Mouse (Mus musculus) duodenum, adult 2 months (tissue): ENCODE results near the gene Vmn1r46. TPM values are rescaled to one million over a fixed set of nuclear protein-coding genes. Genes with fewer than 3 reads are reported as not detected.

Experiments used
- polyA plus RNA-seq: library from polyadenylated mRNA; depleted of rRNA; stranded (reverse); fragments of >200 nt; gene quantifications from 2 replicates; pipeline ENCODE4 v1.2.3, GENCODE M21; 2012; ENCODE audit warnings: low replicate concordance; rRNA removed

Gene Vmn1r46
- polyA plus RNA-seq = not detected in 2 replicates

DNA sequence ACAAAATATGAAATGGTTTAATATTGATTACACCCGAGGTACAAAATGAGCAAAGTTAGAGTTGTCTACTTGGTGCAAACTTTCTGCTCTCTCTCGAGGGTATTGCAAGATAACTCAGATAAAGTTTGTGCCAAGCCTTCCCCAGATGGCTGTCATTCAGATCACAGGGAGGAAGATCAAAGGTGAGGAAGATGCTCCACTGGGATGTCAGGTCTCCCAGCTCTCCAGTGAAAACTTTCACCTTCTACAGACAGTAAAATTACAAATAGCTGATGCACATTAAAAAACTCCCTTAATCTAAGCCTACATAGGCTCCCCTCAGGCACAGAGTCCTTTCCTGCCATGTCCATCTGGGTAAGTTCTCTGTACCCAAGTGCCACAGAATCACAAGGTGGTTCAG, at the start of gene Vmn1r46:
Gene Vmn1r46, plus strand, starts transcription at position 301 of the 400 bp plus-strand sequence.

DNA sequence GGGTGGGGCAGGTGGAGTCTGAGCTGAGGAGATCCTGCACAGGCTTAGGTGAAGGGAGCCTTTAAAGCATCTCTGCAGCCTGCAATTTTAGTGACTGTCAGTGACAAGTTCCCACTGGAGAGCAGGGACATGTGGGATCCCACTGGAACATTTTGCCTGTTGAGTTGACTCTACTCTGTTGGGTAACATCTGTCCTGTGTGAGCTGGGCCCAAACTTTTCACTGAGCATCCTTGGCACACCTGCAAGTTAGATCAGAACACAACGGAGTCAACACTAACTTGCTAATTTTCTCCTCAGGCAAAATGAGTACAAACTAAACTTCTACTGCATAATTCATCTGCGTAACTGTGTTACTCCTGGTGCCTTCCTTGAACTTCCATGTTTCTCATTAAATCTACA, 28.6 kb upstream of the Vmn1r46 start, which contains the start of gene Vmn1r45:
Gene Vmn1r45, minus strand, starts transcription at position 101 of the 400 bp plus-strand sequence.

DNA sequence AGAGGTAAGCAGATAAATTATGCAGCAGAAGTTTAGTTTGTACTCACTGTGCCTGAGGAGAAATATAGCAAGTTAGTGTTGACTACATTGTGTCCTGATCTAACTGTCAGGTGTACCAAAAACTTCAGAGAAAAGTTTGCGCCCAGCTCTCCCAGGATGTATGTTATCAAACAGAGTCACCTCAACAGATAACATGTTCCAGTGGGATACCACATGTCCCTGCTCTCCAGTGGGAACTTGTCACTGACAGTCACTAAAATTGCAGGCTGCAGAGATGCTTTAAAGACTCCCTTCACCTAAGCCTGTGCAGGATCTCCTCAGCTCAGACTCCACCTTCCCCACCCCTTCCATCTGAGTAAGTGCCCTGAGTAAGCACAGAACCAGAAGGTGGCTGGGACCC, 46.7 kb downstream of the Vmn1r46 start, which contains the start of gene Vmn1r47:
Gene Vmn1r47, plus strand, starts transcription at position 301 of the 400 bp plus-strand sequence.

Other genes starting within 250 kb of the Vmn1r46 start
- not detected in 2 replicates for gene Vmn1r41, start 228.5 kb upstream of the Vmn1r46 start, polyA plus RNA-seq
- not detected in 2 replicates for gene Vmn1r42, start 92.9 kb upstream of the Vmn1r46 start, polyA plus RNA-seq
- gene Vmn1r43, start 92.9 kb upstream of the Vmn1r46 start, polyA plus RNA-seq = not detected in 2 replicates
- gene Vmn1r44, start 85.7 kb upstream of the Vmn1r46 start, polyA plus RNA-seq = not detected in 2 replicates
- not detected in 2 replicates for gene Vmn1r45, start 28.7 kb upstream of the Vmn1r46 start, polyA plus RNA-seq
- not detected in 2 replicates for gene Vmn1r47, start 46.8 kb downstream of the Vmn1r46 start, polyA plus RNA-seq
- not detected in 2 replicates for gene Vmn1r48, start 67.5 kb downstream of the Vmn1r46 start, polyA plus RNA-seq
- not detected in 2 replicates for gene Vmn1r49, start 109.2 kb downstream of the Vmn1r46 start, polyA plus RNA-seq
- not detected in 2 replicates for gene Vmn1r50, start 132.1 kb downstream of the Vmn1r46 start, polyA plus RNA-seq
- not detected in 2 replicates for gene Vmn1r51, start 153.3 kb downstream of the Vmn1r46 start, polyA plus RNA-seq
- not detected in 2 replicates for gene Vmn1r52, start 205.5 kb downstream of the Vmn1r46 start, polyA plus RNA-seq
- not detected in 2 replicates for gene V1ra8, start 233.5 kb downstream of the Vmn1r46 start, polyA plus RNA-seq